Mouse (Mus musculus) ovary, adult 18-20 months (tissue): ENCODE data around the gene Dbf4.

ENCODE experiments used
- DNase-seq: peaks from one replicate; pipeline ENCODE4 v3.0.0; 2022; ENCODE audit warnings: low spot score, mixed read lengths

Dbf4 gene

DNA sequence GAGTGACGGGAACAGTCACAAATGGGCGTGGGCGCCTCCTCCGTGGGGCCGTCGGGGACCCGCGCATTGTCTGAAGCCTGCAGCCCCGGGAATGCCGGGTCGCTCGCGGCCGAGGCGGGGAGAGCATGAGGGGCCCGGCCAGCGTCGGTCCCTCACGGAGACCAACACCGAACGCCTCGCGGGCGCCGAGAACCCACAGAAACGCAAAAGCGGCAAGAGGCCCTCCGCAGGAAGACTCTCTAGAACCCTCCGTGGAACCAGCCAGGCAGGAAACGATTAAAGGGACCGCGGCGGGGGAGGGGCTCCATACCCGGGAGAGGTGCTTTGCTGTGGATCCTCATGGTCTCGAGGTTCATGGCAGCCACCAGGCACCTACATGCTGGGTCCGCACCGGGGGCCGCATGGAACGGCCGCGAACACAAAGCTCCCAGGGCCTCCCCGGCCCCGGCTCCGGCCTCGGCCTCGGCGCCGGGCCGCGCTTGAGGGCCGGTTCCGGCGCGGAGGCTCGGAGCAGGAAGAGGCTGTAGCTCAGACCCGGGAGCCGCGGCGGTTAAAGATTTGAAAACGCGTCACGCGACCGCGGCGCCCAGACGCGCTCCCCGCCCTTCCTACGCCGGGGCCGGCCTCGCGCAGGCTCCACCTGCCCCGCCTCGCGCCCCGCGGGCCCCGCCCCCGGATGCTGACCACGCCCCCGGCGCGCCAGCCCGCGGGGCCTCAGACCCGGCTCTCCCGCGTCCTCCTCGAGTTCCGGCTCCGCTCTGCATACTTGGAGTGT is at the start of gene Dbf4, which contains the start of gene Slc25a40:
Gene Dbf4 (minus strand): TSS at position 560 of the 775 bp plus-strand sequence.
Gene Slc25a40 (plus strand): TSS at position 694 of the 775 bp plus-strand sequence.
- peak; percentile 89 for DNase-seq

DNA sequence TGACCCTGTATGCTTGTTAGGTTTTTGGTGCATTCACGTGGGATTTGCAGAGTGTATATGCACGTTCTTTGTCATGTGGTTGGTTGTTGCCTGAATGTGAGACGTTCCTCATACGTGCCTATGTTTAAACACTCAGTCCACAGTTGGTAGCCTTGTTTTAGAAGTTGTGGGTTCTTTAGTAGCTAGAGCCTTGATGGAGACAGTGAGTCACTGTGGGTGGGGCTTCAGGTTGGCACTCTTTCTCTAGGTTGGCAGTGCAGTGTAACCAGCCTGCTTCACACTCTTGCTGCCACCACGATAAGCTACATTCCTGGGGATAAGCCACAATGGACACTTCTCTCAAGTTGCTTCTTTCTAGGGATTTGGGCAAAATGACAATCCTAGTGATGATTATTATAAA is 34.0 kb upstream of the Dbf4 start:
- DNase-seq, result no peak

DNA sequence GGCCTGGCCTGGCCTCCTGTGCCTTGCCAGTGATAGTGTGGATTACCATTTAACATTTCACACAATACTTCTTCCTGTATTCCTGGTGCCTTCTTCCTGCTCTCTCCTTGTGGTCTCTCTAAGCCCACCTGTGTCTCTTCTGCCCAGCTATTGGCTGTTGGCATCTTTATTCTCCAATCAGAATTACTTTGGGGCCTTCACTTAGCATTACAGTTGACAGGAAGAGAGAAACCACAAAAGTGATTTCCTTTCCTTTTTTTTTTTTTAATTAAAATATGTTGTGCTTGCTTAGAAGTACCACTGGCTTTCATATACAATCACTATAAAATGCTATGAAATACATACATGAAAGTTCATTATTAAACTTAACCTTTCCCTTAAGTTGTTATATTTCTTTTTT is 33.0 kb upstream of the Dbf4 start:
- DNase-seq, result no peak

DNA sequence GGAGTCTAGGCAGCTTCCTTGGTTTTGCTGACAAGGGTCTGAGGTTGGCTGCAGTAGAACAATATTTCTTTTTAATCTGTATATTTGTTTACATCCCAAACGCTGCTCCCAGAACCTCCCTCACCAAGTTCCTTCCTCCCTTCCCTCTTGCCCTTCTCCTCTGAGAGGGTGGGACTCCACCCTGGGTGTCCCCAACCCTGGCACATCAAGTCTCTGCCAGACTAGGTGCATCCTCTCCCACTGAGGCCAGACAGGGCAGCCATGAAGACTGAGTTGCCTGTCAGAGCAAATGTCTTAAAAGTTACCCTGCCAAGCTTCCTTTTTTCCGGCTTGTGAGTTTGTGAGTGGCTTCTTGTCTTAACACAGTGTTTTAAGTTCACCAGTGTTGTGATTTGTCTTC is 16.6 kb upstream of the Dbf4 start:
- DNase-seq, result no peak

- DNase-seq, result no peak
Observed at GRCm38 (mm10) chr5:8437481-8438156, 15.1 kb upstream of the Dbf4 start.

DNA sequence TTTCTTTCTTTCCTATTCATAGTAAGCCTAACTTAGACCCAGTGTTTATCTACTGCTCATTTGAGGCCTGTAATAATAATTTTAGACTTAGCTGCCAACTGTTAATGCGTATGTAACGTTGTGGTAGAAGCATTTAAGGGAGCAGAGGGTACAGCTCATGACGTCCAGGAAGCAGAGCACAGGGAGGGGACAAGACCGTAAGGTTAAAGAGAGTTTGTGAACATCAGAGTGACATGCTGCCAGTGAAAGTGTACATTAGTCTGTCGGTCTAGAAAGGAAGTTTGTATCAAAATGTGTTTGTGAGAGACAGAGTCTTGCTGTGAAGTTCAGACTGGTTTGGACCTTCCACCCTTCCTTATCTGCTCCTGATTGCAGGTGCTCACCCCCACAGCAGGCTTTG is 3.4 kb upstream of the Dbf4 start:
- no peak for DNase-seq

DNA sequence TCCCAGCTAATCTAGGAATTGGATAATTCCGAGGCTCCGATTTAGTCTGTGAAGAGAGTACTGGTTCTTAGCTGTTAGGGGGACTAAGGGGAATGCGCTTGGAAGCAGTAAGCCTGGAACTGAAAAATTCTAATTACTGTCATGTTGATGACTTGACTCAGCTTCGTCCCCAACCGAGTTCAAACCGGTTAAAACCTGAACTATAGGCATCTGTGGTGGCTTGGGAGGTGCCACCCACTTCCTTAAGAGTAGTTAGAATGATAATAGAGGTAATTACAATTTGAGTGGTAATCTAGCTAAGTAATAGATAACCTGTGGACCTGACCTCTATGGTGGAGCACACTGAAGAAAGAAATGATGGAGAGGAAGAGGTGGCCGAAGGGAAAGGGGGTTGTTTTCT is 1.6 kb upstream of the Dbf4 start:
- DNase-seq, result no peak

GRCm38 (mm10) chr5:8422932-8423928 is 714 bp upstream of the Dbf4 start:
- DNase-seq, result no peak

GRCm38 (mm10) chr5:8421424-8421823 is 1.1 kb downstream of the Dbf4 start:
- DNase-seq, result no peak

DNA sequence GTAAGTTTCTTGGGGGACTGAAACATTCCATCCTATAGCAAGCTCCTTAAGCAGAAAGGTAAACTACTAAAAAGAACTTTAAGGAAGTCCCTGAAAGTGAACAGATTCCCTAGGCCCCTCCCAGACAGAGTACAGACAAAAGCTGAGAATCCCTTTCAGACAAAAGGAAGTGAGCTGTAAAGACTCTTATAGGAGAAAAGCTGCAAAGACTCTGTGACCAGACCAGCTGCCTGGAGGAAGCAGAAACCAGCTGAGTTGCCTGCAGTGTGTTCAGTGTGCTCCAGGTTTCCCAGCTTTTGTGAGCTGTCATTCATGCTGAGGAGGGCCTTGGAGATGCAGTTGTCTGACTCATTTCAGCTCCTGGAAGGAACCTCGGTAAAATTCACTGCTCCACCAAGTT is 5.1 kb downstream of the Dbf4 start:
- DNase-seq, result no peak

GRCm38 (mm10) chr5:8416683-8417413 is 5.7 kb downstream of the Dbf4 start:
- DNase-seq, result no peak

DNA sequence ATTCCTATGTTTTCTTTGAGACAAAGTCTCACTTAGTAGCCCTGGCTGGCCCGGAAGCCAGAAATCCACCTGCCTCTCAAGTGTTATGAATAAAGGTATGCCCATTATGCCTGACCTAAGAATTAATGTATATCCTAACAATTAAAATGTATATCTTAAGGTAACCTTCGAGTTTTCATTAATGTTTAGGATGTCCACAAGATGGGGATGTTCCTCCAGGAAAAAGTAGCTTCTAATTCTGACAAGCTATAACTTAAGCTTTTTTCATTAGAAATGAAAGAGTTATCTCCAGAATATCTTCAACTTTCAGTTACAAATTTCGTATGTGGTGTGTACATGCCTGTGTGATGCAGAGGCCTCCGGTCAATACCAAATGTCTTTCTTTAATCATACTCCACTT is 13.8 kb downstream of the Dbf4 start:
- DNase-seq, result no peak

GRCm38 (mm10) chr5:8397587-8398249 is 24.8 kb downstream of the Dbf4 start:
- DNase-seq, result no peak

DNA sequence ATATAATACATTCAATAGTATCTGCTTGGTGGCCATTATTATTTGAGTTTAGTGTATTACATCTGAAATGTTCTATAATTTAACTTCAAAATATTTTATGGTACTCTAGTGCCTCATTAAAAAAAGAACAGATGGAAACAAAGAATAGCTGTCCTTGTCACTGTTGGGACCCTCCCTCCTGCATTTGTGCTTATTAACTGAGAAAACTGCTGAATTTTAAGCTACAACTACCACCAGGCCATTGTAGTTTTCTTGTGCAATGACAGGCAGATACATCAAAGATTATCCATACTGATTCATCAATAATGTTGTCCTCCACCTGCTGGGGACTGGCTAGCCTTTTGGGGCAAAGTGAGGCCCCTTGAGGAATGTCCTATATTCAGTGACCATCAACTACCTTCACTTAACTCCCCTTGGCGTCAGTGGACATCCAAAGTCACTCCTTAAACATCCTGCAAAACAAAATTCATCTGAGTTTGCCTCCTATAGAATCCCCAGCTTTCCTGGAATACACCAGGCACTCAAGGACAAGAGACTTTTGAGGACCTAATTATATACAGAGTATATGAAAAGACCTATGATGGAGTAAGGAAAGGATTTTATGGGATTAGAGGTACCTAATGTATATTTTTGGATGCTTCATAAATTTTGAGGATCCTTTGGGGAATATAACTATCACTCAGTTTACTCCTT is 28.5 kb downstream of the Dbf4 start:
- DNase-seq, result no peak

GRCm38 (mm10) chr5:8374297-8374906 is 48.1 kb downstream of the Dbf4 start:
- no peak for DNase-seq

- DNase-seq, result no peak
Observed at GRCm38 (mm10) chr5:8373415-8373814, 49.1 kb downstream of the Dbf4 start.

DNA sequence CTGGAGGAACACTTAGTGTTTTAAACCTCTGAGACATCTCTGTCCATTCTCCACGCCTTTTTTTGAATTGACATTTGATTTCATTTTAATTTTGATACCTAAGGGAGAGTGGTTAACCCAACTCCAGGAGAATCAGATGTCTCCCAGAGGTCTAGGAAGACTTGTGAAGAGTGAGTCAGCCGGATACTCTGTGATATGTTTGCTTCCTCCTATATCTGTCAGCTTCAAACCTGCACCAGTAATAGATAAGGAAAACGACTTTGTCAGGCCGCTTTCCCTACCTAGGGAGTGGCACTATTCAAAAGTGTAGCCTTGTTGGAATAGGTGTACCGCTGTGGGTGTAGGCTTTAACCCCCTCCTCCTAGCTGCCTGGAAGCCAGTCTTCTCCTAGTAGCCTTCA is 53.7 kb downstream of the Dbf4 start:
- no peak for DNase-seq

- no peak for DNase-seq
Observed at GRCm38 (mm10) chr5:8368328-8368692, 54.2 kb downstream of the Dbf4 start.

- DNase-seq, result peak; percentile 53
Observed at GRCm38 (mm10) chr5:8367614-8368327, 54.7 kb downstream of the Dbf4 start, which contains the start of gene Adam22. Gene Adam22, minus strand, starts transcription at chr5:8368160.
